Mouse (Mus musculus) forebrain, embryonic 16.5 days (tissue): ENCODE data around the gene Tspear. TPM values are rescaled to one million over a fixed set of nuclear protein-coding genes. Genes with fewer than 3 reads are reported as not detected.
A peak's percentile ranks its signal among the peaks of the same experiment; 100 is the strongest.

Source experiments
- ATAC-seq: fragments of 200-750 bp; cut with Nextera tagmentation; 2 replicates; pipeline ENCODE4 v1.8.0; 2017; ENCODE audit warnings: mild to moderate bottlenecking, moderate library complexity
- H3K27ac ChIP-seq: fragments of 300-500 bp; sonication (generic); 2 replicates; pipeline ENCODE4 v1.5.1; 2014; ENCODE audit warnings: low read length, control low read depth
- H3K27me3 ChIP-seq: fragments of 300-500 bp; sonication (generic); replicated peaks from 2 replicates; pipeline ENCODE4 v1.6.1; 2014; ENCODE audit warnings: low read length; ENCODE audit not compliant: control insufficient read depth, insufficient read depth
- H3K36me3 ChIP-seq: fragments of 300-500 bp; sonication (generic); 2 replicates; pipeline ENCODE4 v1.6.1; 2014; ENCODE audit not compliant: control insufficient read depth, insufficient read depth
- H3K4me1 ChIP-seq: fragments of 300-500 bp; sonication (generic); replicated peaks from 2 replicates; pipeline ENCODE4 v1.6.1; 2014; ENCODE audit warnings: low read length; ENCODE audit not compliant: control insufficient read depth, insufficient read depth
- H3K4me2 ChIP-seq: fragments of 300-500 bp; sonication (generic); 2 replicates; pipeline ENCODE4 v1.6.1; 2014; ENCODE audit warnings: mild to moderate bottlenecking, low read length, control low read depth
- H3K4me3 ChIP-seq: fragments of 300-500 bp; sonication (generic); replicated peaks from 2 replicates; pipeline ENCODE4 v1.5.1; 2014; ENCODE audit warnings: mild to moderate bottlenecking, low read length, control low read depth
- H3K9ac ChIP-seq: fragments of 300-500 bp; sonication (generic); replicated peaks from 2 replicates; pipeline ENCODE4 v1.6.1; 2014; ENCODE audit warnings: low read depth, low read length, control low read depth
- H3K9me3 ChIP-seq: fragments of 300-500 bp; sonication (generic); 2 replicates; pipeline ENCODE4 v1.6.1; 2016; ENCODE audit warnings: low read length; ENCODE audit not compliant: control insufficient read depth
- whole genome bisulfite sequencing: fragments of 180-500 bp; shearing (Covaris S2); extraction: QIAGEN DNeasy Blood & Tissue Kit; methylation state at CpG from one replicate; pipeline ENCODE4 v1.1.7; 2014; 5-methylcytosine and 5-hydroxymethylcytosine counted together
- polyA plus RNA-seq: library from polyadenylated mRNA; unstranded; fragments of >200 nt; fragmentation: Nextera tagmentation; extraction: Ambion mirVana; gene quantifications from 2 replicates; pipeline ENCODE4 v1.2.1, GENCODE M21; 2015

The Tspear gene
- polyA plus RNA-seq, 1 experiment from 2014 or later = 0.30 TPM

GRCm38 (mm10) chr10:77900903-77901818, 214.8 kb downstream of the Tspear start:
- Histone ChIP-seq H3K27ac (no peak overlapping the region), H3K4me2 (peak overlapping the region; percentile 80), H3K9ac (peak overlapping the region; percentile 74; the same call in 1 of the 2 replicates), H3K4me3 (peak overlapping the region; percentile 54), H3K9me3 (no peaks in the 10 kb centered on the region), H3K27me3 (no peaks in the 10 kb centered on the region), H3K4me1 (0 out of 2 replicates have a peak, but pooled peaks cover 5% of the 10 kb centered on the region), H3K36me3 (no peaks in the 10 kb centered on the region)
- 80% methylated on average over 27 of the region's 27 CpGs for WGBS
- ATAC-seq = no peak

DNA sequence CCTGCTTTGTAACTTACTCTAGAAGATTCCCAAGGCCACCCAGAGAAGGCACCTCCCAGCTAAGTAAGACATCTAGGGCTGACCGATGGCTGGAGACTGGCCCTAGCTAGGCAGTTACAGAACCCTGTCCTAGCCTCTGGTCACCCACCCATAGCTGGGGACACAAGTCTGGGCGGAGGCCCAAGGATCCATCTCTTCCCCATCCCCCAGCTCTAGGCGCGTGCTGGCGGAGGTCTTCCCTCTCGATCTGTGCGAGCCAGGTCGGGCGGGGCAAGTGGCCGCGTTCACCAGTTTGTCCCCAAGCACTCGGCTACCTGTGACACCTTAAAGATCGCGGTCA, 215.5 kb downstream of the Tspear start:
- no peaks in the 10 kb centered on the region for H3K9me3 ChIP-seq

DNA sequence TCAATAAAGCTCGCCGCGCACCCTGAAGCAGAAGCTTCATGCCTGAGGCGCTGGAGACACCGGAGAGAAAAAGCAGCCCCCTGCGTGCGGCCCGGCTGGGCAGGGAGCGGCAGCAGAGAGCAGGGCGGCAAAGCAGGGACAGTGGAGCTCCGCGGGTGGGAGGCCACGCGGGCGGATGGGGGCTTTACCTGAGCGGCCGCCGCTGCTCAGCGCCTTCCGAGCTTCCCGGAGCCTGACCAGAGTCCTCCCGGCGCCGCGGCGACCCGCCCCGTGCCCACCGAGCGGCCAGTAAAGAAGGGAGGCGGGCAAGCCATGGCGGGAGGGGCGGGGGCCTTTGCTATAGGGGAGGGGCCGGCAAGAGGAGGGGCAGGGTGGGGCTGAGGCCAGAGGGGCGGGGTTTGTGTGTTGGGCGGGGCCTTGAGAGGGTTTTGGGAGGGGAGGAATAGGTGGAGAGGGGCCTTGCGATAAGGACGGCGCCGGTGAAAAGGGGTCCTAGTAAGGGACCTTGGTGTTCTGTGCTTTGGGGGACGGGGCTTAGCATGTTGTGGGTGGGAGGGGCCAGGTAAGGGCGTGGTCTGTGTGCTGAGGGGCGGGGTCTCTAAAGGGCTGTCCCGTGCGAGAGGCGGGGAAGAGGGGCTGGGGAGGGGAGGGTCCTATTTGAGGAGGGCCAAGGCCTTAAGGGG, 216.0 kb downstream of the Tspear start, which contains the start of gene Lrrc3:
TSS of gene Lrrc3 (minus strand) at position 326 of the 683 bp plus-strand sequence.
- peak within 1 kb of the TSS; percentile 11; the same call in 1 of the 2 replicates for H3K27ac ChIP-seq
- H3K4me1 ChIP-seq = 0 out of 2 replicates have a peak, but pooled peaks cover 5% of the 10 kb centered on the region
- no peaks in the 10 kb centered on the region for H3K9me3 ChIP-seq
- under 1% methylated on average over 44 of the region's 46 CpGs for WGBS
- no peaks in the 10 kb centered on the region for H3K27me3 ChIP-seq
- H3K9ac ChIP-seq = peak within 1 kb of the TSS; percentile 74
- peak within 1 kb of the TSS; percentile 54 for H3K4me3 ChIP-seq
- ATAC-seq = peak; percentile 73
- peak within 1 kb of the TSS; percentile 80 for H3K4me2 ChIP-seq
- no peaks in the 10 kb centered on the region for H3K36me3 ChIP-seq

More for the DNA sequence above, 215.5 kb downstream of the Tspear start:
- 1% methylated on average over 14 of the region's 14 CpGs for WGBS
- peak overlapping the region; percentile 54 for H3K4me3 ChIP-seq
- H3K4me1 ChIP-seq = 0 out of 2 replicates have a peak, but pooled peaks cover 5% of the 10 kb centered on the region
- no peaks in the 10 kb centered on the region for H3K27me3 ChIP-seq
- no peaks in the 10 kb centered on the region for H3K36me3 ChIP-seq
- peak overlapping the region; percentile 74 for H3K9ac ChIP-seq
- H3K4me2 ChIP-seq = peak overlapping the region; percentile 80
- H3K27ac ChIP-seq = no peak overlapping the region; the same call in 1 of the 2 replicates
- peak; percentile 3 for ATAC-seq

DNA sequence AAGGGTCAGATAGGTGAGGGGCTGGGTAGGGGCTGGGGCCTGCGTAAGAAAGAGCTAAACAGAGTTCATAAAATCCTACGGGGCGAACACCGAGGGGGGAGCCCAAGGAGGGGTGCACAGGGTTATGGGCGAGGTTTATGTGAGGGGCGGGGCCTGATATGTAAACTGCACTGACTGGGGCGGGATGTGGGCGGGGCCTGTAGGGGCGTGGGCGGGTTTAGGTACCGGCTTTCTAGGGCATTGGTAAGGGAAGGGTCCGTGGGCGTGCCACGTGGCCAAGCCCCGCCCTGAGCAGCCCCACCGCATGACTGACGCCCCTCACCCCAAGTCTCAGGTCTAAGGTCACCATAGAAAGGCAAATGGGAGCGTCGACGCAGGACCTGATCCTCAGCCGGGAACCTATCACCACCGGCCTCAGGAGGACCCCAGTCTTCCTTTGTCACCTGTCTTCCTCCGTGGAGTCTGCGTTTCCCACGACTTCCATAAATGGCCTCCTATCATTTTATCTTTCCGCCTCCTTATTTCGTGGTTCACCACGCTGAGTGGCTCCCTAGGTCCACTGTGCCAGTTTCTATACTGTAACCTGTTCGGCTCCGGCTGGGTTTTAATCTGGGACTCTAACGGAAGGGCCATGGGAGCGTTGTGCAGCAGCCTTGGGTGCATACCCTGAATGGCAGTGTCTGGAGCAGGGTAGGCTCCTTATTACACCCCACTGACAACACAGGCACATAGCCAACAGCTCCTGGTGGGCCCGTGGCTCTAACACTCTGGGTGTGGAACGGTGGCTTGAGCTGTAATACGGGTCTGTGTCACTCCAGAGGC, 216.7 kb downstream of the Tspear start:
- H3K4me1 ChIP-seq = 0 out of 2 replicates have a peak, but pooled peaks cover 5% of the 10 kb centered on the region
- no peaks in the 10 kb centered on the region for H3K36me3 ChIP-seq
- peak overlapping the region; percentile 3; the same call in 1 of the 2 replicates for H3K27ac ChIP-seq
- 4% methylated on average over 33 of the region's 35 CpGs for whole genome bisulfite sequencing
- H3K9ac ChIP-seq = peak overlapping the region; percentile 74
- no peaks in the 10 kb centered on the region for H3K27me3 ChIP-seq
- peak; percentile 85 for ATAC-seq
- peak overlapping the region; percentile 80 for H3K4me2 ChIP-seq
- peak overlapping the region; percentile 54 for H3K4me3 ChIP-seq
- H3K9me3 ChIP-seq = no peaks in the 10 kb centered on the region

DNA sequence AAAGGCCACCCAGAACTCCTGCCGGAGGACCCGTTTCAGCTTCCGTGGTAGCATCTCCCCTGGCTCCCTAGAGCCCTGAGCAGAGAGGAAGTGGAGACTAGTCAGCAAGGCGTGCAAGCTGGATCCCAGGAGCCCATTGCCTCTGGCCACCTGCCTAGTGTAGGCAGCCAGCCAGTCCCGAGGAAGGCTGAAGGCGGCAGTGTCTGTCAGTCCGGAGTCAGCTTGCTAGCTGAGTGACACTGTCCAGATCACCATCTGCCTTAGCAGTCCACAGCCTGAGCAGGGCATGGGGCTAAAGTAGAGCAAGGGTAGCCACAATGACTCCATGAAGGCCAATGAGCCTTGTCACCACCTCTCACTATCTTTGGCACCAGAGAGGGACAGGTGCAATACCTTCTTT, 226.2 kb downstream of the Tspear start:
- Histone ChIP-seq H3K4me3 (no peak overlapping the region), H3K27me3 (no peaks in the 10 kb centered on the region), H3K4me1 (no peaks in the 10 kb centered on the region), H3K9me3 (no peaks in the 10 kb centered on the region), H3K36me3 (no peaks in the 10 kb centered on the region), H3K27ac (no peak overlapping the region), H3K9ac (no peak overlapping the region), H3K4me2 (no peak overlapping the region)
- no peak for ATAC-seq
- 73% methylated on average over 7 of the region's 7 CpGs for WGBS

DNA sequence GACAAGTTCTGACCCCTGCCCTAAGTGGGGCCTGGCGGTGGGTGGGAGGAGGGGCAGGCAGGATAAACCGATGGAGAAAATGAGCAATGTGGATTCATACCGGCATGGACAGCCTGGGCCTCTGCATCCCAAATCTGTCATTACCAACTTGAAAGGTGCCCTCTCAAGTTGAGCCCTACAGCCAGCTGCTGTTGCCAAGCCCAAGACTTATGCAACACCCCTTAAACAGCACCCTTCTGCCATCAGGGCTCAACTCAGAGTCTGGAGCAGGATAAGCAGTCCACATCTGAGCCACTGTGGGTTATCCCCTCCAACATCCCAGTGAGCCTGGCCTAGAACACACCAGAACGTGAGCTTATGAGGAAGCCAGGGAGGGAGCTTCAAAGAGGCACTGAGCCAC, 226.9 kb downstream of the Tspear start:
- Histone ChIP-seq H3K4me2 (no peak overlapping the region), H3K4me1 (no peaks in the 10 kb centered on the region), H3K27ac (no peak overlapping the region), H3K36me3 (no peaks in the 10 kb centered on the region), H3K27me3 (no peaks in the 10 kb centered on the region), H3K9me3 (no peaks in the 10 kb centered on the region), H3K9ac (no peak overlapping the region), H3K4me3 (no peak overlapping the region)
- 80% methylated on average over 4 of the region's 4 CpGs for WGBS
- ATAC-seq = no peak

- no peaks in the 10 kb centered on the region for H3K4me1 ChIP-seq
- H3K9ac ChIP-seq = no peak overlapping the region
- no peak overlapping the region for H3K4me2 ChIP-seq
- H3K36me3 ChIP-seq = no peaks in the 10 kb centered on the region
- H3K27ac ChIP-seq = no peak overlapping the region
- no peak for ATAC-seq
- H3K4me3 ChIP-seq = no peak overlapping the region
- H3K27me3 ChIP-seq = no peaks in the 10 kb centered on the region
- WGBS = 51% methylated on average over 8 of the region's 8 CpGs
- no peaks in the 10 kb centered on the region for H3K9me3 ChIP-seq
Measured at GRCm38 (mm10) chr10:77916636-77917335, 230.4 kb downstream of the Tspear start.

DNA sequence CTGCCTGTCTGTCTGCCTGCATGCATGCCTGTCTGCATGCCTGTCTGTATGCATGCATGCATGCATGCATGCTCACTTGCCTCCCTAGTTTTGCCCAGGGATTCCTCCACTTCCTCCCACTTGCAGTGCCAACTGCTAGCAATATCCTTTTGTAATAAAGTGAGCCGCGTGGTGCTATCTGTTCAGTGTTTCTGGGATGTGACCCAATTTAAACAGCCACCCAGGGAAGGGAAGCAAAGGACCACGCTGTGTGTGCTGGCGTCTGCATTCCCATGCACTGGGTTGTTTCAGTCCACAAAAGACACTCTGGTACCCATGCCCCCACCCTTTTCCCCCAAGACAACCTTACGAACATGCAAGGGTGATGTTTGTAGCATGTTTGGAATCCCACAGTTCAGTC, 234.6 kb downstream of the Tspear start:
- H3K9ac ChIP-seq = no peak overlapping the region
- H3K4me2 ChIP-seq = no peak overlapping the region
- no peak overlapping the region for H3K27ac ChIP-seq
- ATAC-seq = no peak
- H3K4me3 ChIP-seq = no peak overlapping the region
- 58% methylated on average over 5 of the region's 5 CpGs for WGBS
- H3K4me1 ChIP-seq = no peaks in the 10 kb centered on the region
- no peaks in the 10 kb centered on the region for H3K9me3 ChIP-seq
- no peaks in the 10 kb centered on the region for H3K36me3 ChIP-seq
- H3K27me3 ChIP-seq = no peaks in the 10 kb centered on the region
